Mouse (Mus musculus) lung, adult 2 months (tissue): ENCODE measurements at regions not wholly inside any gene's neighbourhood (a gene's known extent, or its start where the extent isn't known, plus 50 kb on each side); places are given as distances from the start of the nearest gene placed in this dataset.
A peak's percentile ranks its signal among the peaks of the same experiment; 100 is the strongest.

Source experiments
- DNase-seq: peaks from one replicate; pipeline ENCODE4 v3.0.0; 2022
- H3K4me1 ChIP-seq: fragments of 200-500 bp; 2 replicates; pipeline ENCODE4 v1.6.1; 2011; ENCODE audit warnings: low read length; ENCODE audit not compliant: control insufficient read depth, insufficient read depth
- H3K4me3 ChIP-seq: fragments of 200-500 bp; replicated peaks from 2 replicates; pipeline ENCODE3; 2011; ENCODE audit warnings: low read depth, mild to moderate bottlenecking, control low read depth, low read length; ENCODE audit errors: extremely low read depth
- CTCF ChIP-seq: fragments of 200-500 bp; IDR thresholded peaks from 2 replicates; pipeline ENCODE4 v1.5.1; 2011; ENCODE audit warnings: mild to moderate bottlenecking, low read length, control low read depth; ENCODE audit not compliant: insufficient read depth
- POLR2A ChIP-seq: fragments of 200-500 bp; IDR thresholded peaks from 2 replicates; pipeline ENCODE4 v1.6.1; 2011; ENCODE audit warnings: low read depth, mild to moderate bottlenecking, control low read depth, low read length, borderline replicate concordance; ENCODE audit errors: extremely low read depth
- WGBS: fragments of 180-500 bp; shearing (Covaris S2); methylation state at CpG from one replicate; pipeline ENCODE4 v1.1.7; 2018; 5-methylcytosine and 5-hydroxymethylcytosine counted together

GRCm38 (mm10) chr11:43348571-43348970 is 77.5 kb downstream of the Pttg1 start:
- no peak overlapping the region for H3K4me3 ChIP-seq
- 10% methylated on average over 4 of the region's 4 CpGs for WGBS
- peak; percentile 82 for DNase-seq
- H3K4me1 ChIP-seq: peaks cover 16% of the 10 kb centered on the region
- TF ChIP-seq CTCF (peak; percentile 89), POLR2A (no peak)

DNA sequence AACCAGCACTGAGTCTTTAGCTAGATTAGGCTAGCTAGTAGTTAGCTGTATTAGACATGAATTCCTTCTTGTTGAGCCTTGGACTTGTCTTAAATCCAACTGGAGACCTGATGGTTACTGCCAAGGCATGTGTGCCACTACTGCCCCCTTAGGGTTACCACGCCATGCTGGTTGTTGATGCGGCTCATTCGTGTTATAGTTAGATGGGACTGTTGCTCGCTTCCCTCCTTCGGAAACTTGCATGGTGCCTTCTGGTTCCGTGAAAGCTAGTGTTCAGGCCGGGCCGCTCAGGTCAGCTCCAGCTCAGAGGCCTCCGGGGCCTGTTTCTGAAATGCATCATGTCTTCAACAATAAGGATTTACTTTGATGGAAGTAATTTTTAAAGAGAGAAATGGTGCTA is 79.6 kb downstream of the Pttg1 start:
- DNase-seq: no peak
- 98% methylated on average over 9 of the region's 9 CpGs for WGBS
- Histone ChIP-seq H3K4me1 (peaks cover 13% of the 10 kb centered on the region), H3K4me3 (no peak overlapping the region)
- TF ChIP-seq POLR2A: no peak
- no peak for TF ChIP-seq CTCF

- peak overlapping the region; percentile 11 for H3K4me3 ChIP-seq
- DNase-seq: no peak
- TF ChIP-seq CTCF (no peak), POLR2A (0 out of 2 replicates have a peak, but pooled peaks have one; percentile 8)
- 21% methylated on average over 14 of the region's 14 CpGs for WGBS
- H3K4me1 ChIP-seq: peaks cover 13% of the 10 kb centered on the region
Measured at GRCm38 (mm10) chr11:43344767-43345561, 81.1 kb downstream of the Pttg1 start.

GRCm38 (mm10) chr11:43343574-43343973 is 82.5 kb downstream of the Pttg1 start:
- no peak overlapping the region for H3K4me3 ChIP-seq
- DNase-seq: no peak
- WGBS: 89% methylated on average over 5 of the region's 5 CpGs
- TF ChIP-seq POLR2A (no peak), CTCF (no peak)
- peaks cover 9% of the 10 kb centered on the region; the same call in 1 of the 2 replicates for H3K4me1 ChIP-seq

DNA sequence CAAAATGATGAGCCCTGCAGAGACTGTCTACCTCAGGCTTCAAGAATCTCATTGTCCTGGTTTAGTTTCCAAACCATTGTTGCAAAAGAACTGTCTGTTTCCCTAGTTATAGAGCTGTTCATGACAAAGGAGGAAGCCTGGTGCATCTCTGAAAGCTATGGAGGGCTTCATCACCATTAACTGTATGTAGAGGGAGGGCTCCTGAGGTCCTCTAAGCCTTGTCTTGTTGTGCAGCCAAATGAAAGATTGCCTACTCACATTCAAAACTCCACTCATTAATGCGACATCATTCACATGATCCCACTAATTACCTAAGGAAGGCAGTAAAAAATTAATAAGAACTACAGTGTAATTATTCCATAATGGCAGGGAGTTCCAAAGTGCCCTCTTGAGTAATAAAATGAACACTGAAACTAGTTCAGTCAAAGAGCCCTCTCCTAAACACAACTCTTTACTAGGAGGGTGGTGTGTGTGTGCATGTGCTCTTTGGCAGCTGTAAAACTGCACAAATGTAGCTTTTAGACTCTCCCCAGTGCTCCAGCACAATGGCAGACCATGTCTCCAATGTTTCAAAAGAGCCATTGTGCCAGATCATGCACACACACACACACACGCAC is 87.6 kb downstream of the Pttg1 start:
- WGBS: 88% methylated on average over 2 of the region's 2 CpGs
- no peak overlapping the region for H3K4me3 ChIP-seq
- TF ChIP-seq CTCF: no peak
- no peak for TF ChIP-seq POLR2A
- DNase-seq: no peak
- no peaks in the 10 kb centered on the region for H3K4me1 ChIP-seq

DNA sequence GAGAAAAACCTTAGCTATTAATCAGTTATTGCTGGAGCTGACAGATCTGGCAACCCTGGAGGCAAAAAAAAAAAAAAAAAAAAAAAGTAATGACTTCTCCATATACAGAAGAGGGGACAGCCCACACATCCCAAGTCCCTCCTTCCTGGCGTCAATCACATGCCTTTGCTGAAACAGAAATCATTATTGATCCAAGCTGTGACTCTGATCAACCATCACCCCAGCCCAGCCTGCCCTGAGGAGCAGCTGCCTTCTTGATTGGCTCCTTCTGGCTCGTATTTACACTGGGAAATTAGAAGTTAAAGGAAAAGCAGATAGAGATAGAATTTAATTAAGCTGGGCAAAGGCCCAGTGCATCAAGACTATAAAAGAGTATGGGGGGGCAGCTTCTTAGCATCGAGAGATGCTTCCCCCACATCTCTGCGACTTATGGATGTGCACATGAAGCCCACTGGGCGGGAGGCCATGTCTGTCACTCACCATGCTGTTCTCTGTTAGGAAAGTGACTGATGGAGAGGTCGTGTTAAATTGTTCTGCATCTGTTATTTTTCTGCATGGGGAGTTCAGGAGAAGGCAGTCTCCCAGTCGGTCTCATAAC is 90.3 kb downstream of the Pttg1 start:
- 67% methylated on average over 7 of the region's 7 CpGs for WGBS
- Histone ChIP-seq H3K4me3 (no peak overlapping the region), H3K4me1 (no peaks in the 10 kb centered on the region)
- no peak for DNase-seq
- TF ChIP-seq POLR2A: no peak
- TF ChIP-seq CTCF: no peak

GRCm38 (mm10) chr11:43333547-43333946 is 92.5 kb downstream of the Pttg1 start:
- WGBS: 79% methylated on average over 4 of the region's 4 CpGs
- Histone ChIP-seq H3K4me3 (no peak overlapping the region), H3K4me1 (no peaks in the 10 kb centered on the region)
- no peak for DNase-seq
- TF ChIP-seq POLR2A (no peak), CTCF (no peak)

GRCm38 (mm10) chr11:43313996-43314395 is 112.1 kb downstream of the Pttg1 start:
- TF ChIP-seq CTCF (no peak), POLR2A (no peak)
- no peak for DNase-seq
- Histone ChIP-seq H3K4me3 (no peak overlapping the region), H3K4me1 (no peaks in the 10 kb centered on the region)
- 89% methylated on average over 4 of the region's 4 CpGs for WGBS
